Mouse (Mus musculus) 416B (cell line): ENCODE data around the gene Lpcat3.
A peak's percentile ranks its signal among the peaks of the same experiment; 100 is the strongest.
"Not testable (repeated sequence)": the region's sequence is repeated elsewhere in the genome, so short reads cannot be mapped to it uniquely, and the experiment has no call there.

Source experiments
- DNase-seq: peaks from one replicate; pipeline ENCODE4 v3.0.0; 2011; ENCODE audit warnings: low read depth

The Lpcat3 gene

GRCm38 (mm10) chr6:124662477-124663423 lies at the start of gene Lpcat3:
Lpcat3 (plus strand) TSS chr6:124663027.
- DNase-seq: peak; percentile 99

GRCm38 (mm10) chr6:124625612-124626011 lies 37.2 kb upstream of the Lpcat3 start:
- no peak for DNase-seq

GRCm38 (mm10) chr6:124626184-124626583 lies 36.6 kb upstream of the Lpcat3 start:
- DNase-seq: not testable (repeated sequence)

DNA sequence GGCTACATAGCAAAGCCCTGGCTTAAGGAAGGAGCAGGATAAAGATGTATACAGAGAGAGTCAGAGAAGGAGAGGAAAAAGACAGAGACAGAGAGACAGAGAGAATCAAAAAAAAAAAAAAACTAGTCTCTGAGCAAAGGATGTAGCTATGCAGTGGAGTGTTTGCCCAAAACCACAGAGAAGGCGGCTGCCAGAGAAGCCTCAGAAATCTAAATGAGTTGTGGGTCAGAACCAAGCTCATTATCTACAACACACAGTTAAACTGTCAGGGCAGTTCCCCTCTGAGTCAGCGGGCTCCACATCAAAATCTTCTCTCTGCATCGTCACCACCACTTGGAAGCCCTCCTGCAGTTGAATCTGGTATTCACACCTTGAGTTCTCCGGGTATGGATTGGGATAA lies 32.1 kb upstream of the Lpcat3 start:
- peak; percentile 56 for DNase-seq

DNA sequence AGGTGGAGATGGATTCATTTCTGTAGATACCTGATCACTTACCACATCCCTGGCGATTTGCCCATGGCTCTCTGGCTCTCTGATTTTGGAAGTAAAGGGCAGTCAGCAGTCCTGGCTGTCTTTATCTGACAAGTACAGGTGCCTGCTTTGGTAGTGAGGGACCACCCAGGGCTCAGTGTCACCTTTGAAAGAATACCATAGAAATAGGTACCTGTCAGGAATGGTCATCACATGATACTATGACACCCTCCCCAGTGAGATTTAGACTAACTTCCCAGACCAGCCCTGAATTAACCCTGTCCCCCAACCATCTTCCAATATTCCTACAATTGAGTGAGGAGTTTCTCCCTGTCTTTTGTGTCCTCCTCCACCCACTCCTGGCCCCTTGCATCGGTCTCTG lies 26.8 kb upstream of the Lpcat3 start, which contains the start of gene C1s2:
C1s2 (minus strand) TSS at position 101 of the 400 bp plus-strand sequence.
- DNase-seq: not testable (repeated sequence)

DNA sequence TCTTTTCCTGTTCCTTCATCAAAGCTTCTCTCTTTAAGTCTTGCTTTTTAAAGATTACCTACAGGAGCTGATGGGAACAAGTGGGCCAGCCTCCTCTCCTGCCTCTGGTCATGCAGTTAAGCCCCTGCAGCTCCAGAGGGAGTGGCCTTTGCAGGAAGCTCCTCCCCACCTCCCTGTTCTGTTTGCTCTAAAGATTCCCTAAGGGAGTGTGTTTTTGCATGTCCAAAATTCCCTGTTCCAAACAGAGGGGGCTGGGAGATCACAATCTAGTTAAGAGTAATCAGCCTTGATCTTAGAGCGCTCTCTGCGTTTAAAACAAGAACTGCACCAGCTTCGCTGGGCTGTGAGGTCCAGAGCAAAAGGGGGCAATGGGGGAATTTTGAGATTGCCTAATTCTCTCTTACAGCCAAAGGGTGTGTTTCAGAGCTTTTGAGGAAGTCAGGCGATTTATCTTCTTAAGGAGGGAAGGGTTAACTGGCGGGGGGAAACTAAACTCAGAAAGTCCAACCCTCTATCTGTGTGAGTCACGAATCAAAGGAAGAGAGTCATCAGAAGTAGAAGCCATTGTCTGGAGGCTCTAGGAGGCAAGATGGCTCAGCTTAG lies 25.9 kb upstream of the Lpcat3 start:
- DNase-seq: peak; percentile 92

DNA sequence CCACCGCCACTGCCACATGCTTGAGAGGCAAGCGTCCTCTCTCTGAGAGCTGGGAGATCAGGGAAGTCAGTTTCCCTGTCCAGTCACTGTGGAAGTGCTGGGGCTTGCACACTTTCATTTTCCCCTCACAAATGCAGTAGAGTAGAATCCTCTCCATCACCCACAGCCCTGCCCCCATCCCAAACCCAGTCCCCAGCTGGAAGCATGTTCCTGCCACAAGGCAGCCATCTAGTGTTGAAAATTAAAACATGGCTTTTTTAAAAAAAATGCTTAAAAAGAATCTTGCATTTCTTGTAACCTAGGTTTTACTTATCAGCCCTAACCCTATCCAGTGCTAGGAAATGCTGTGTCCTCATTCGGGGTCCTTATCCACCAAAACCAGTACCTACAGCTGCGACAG lies 22.8 kb upstream of the Lpcat3 start:
- DNase-seq: peak; percentile 51

DNA sequence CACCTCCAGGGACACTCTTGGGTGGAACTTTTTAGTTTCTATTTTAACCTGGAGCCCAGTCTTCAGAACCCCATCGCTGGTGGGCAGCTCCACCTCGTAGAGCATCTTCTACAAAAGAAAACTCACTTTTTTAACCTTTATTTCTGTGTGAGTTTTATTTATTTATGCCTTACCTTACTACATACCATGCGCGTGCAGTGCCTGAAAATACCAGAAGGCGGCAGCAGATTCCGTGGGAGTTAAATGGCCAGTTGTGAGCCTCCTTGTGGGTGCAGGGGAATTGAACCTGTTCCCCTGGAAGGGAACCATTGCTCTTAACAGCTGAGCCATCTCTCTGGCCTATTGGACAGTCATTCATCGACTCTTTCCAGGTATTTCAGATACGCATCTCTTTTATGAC lies 21.8 kb upstream of the Lpcat3 start:
- DNase-seq: peak; percentile 85

GRCm38 (mm10) chr6:124646394-124646793 lies 16.4 kb upstream of the Lpcat3 start:
- DNase-seq: no peak

GRCm38 (mm10) chr6:124655893-124656292 lies 6.9 kb upstream of the Lpcat3 start:
- peak; percentile 35 for DNase-seq

DNA sequence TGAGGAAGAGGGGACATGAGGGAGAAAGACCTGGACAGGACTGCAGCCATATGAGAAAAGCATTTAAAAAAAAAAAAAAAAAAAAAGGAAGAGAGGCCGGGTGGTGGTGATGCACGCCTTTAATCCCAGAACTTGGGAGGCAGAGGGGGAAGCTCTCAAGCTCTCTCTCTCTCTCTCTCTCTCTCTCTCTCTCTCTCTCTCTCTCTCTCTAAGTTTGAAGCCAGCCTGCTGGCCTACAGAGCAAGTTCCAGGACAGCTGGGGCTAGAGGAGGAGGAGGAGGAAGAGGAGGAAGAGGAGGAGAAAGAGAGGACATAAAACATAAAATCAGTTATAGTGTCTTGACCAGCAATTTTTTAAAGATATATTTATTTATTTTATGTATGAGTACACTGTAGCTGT lies 4.8 kb upstream of the Lpcat3 start:
- DNase-seq: no peak

- DNase-seq: no peak
Measured at GRCm38 (mm10) chr6:124661156-124661806, 1.5 kb upstream of the Lpcat3 start.

- no peak for DNase-seq
Measured at GRCm38 (mm10) chr6:124661995-124662394, 832 bp upstream of the Lpcat3 start.

DNA sequence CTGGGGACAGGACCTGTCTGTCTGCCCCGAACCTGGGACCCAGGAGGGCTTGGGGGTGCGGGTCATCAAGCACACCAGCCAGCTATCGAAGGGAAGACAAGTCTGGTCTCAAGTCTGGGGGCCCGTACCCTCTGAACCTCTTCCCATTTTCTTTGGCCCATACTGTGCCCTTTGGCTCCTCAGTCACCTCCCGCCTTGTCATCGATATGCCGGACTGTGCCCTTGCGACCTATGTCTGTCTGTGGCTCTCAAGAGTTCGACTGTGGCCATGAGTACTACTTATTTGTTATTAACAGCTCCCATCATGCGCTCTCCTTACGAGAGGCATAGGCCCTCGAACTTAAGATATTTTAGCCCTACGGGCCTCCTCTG lies 583 bp downstream of the Lpcat3 start:
- no peak for DNase-seq

- DNase-seq: no peak
Measured at GRCm38 (mm10) chr6:124664256-124664655, 1.4 kb downstream of the Lpcat3 start.

GRCm38 (mm10) chr6:124665011-124665410 lies 2.2 kb downstream of the Lpcat3 start:
- no peak for DNase-seq

GRCm38 (mm10) chr6:124669234-124669859 lies 6.5 kb downstream of the Lpcat3 start:
- peak; percentile 37 for DNase-seq

GRCm38 (mm10) chr6:124670281-124670900 lies 7.6 kb downstream of the Lpcat3 start:
- DNase-seq: no peak

DNA sequence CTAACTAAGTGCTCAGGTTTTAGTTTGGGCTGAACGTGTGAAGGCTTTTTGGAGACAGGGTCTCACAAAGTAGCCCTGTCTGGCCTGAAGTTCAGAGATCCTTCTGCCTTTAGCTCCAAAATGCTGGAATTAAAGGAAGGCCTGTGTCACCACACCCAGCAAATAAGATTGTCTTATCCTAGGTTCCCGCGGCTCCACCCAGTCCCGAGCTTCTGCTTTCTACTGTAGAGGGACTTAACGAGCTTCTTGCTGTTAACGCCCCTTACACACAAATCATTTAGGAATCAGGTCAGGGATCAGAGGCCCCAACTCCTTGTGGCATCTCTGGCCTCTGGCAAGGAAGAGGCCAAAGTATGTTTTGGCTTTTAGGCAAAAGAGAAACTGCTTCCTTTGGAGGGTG lies 9.3 kb downstream of the Lpcat3 start:
- no peak for DNase-seq

DNA sequence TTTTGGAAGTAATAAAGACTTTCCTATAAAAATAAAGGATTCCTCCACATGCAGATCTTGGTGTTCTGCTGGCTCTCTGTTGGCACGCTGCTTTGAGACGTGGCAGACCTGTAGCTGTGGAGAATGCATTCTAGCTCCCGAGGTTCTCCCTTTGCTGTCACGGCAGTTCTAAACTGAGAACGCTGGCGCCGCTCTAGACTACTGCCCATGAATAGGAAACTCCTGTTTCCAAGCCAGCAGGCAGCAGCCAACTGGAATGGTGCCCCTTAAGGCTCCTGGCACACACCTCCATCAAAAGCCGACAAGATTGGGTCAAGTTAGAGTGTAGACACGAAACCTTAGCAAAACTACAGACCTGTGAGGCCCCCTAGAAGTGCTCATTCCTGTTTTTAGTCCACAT lies 10.8 kb downstream of the Lpcat3 start:
- DNase-seq: no peak

- no peak for DNase-seq
Measured at GRCm38 (mm10) chr6:124674591-124674990, 11.8 kb downstream of the Lpcat3 start.

GRCm38 (mm10) chr6:124676171-124676570 lies 13.3 kb downstream of the Lpcat3 start:
- DNase-seq: no peak
